Mouse (Mus musculus) Patski (cell line): ENCODE measurements around the gene Nxpe4. TPM values are rescaled to one million over a fixed set of nuclear protein-coding genes. Genes with fewer than 3 reads are reported as not detected.
"Not testable (repeated sequence)": the region's sequence is repeated elsewhere in the genome, so short reads cannot be mapped to it uniquely, and the experiment has no call there.

Source experiments
- ATAC-seq: fragments of 100-300 bp; one replicate; pipeline ENCODE4 v1.8.0; 2021
- CTCF ChIA-PET: fragments of 350-600 bp; sonication (Branson Sonifier 250); formaldehyde crosslinking; loops from one replicate; lab custom pipeline; 2022; ENCODE audit warnings: inconsistent platforms; lab: Charles Lee
- POLR2A ChIA-PET: fragments of 350-600 bp; sonication (Branson Sonifier 250); formaldehyde crosslinking; loops from one replicate; lab custom pipeline; 2022; ENCODE audit warnings: antibody characterized with exemption, inconsistent platforms; lab: Charles Lee
- DNase-seq: peaks from one replicate; pipeline ENCODE4 v3.0.0-alpha.2; 2011; ENCODE audit warnings: low read depth, low spot score
- H3K27me3 ChIP-seq: fragments of 371-371 bp; one replicate; pipeline ENCODE4 v1.5.1; 2021
- CTCF ChIP-seq: fragments of 100-300 bp; IDR thresholded peaks from one replicate; pipeline ENCODE4 v1.5.1; 2021
- in situ Hi-C: fragments of 300-500 bp; cut with MboI; formaldehyde crosslinking; loops from 3 replicates; pipeline ENCODE4 v1.11.1; 2018; ENCODE audit warnings: low pct_unique_long_range_greater_than_20kb, mixed read lengths
- polyA plus RNA-seq: library from polyadenylated mRNA; unstranded; gene quantifications from one replicate; pipeline ENCODE4 v1.2.3, GENCODE M21; 2021

Gene Nxpe4
- polyA plus RNA-seq, 1 experiment from 2014 or later: 3.5 TPM

GRCm38 (mm10) chr9:48407549-48408327 is 245.9 kb downstream of the Nxpe4 start:
- H3K27me3 ChIP-seq: no peaks in the 10 kb centered on the region
- ChIA-PET POLR2A (interaction anchor here (0.6 kb wide), 1 partner anchor 869 kb away, joined by 3 read pairs; no protein-coding TSS in a partner anchor), CTCF (no interaction called here)
- ATAC-seq (peak; percentile 95), DNase-seq (peak; percentile 43)
- in situ Hi-C loops: no loop called here
- no peak for TF ChIP-seq CTCF

DNA sequence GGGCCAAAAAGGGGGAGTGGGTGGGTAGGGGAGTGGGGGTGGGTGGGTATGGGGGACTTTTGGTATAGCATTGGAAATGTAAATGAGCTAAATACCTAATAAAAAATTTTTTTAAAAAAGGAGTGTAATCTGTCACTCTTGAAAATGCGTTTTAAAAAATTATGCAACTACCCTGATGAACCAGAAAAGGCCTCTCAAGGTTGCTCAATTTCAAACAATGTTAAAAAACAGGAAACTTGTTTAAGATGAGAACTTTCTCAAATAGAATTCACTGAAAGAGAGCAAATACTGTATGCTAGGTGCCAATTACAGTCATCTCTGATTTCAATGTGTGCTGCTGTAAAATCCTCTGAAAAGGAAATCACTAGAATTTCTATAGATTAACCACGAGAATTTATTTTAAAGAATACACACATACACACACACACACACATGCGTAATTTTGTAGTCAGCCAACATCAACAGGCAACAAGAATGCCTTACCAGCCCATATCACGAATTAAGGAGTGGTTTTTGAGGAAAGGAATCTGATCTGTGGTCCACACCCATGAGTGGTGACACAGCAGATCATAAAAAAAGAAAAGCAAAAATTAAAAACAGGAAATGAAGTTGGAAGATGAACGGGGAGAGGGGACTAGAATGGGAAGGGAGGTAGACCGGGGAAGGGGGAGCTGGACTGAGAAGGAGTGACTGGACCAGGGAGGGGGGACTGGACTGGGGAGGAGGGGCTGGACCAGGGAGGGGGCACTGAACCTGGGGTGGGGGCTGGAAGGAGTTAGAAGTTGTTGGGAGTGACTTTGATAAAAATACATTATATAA is 248.6 kb downstream of the Nxpe4 start:
- no peak for DNase-seq
- no peaks in the 10 kb centered on the region for H3K27me3 ChIP-seq
- TF ChIP-seq CTCF: no peak
- in situ Hi-C loops: no loop called here
- POLR2A ChIA-PET: no interaction called here
- ATAC-seq: no peak
- CTCF ChIA-PET: no interaction called here

DNA sequence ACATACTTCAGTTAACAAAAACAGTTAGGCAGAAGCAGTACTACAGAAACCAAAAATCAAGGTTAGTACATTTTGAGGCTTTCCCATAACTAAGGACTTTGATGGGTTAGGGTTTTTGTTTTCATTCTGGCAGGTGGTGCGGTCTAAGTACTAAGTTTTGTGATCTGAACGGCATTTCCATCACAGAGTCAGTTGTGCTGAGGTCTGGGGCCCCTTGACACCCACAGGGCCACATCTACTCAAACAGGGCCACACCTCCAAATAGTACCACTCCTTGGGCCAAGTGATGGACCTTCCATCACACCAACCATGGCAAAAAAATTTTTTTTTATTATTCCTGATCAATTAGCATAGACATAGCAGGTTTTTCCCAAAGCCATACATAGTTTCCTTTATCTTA is 251.8 kb downstream of the Nxpe4 start:
- DNase-seq: no peak
- in situ Hi-C loops: no loop called here
- ATAC-seq: no peak
- TF ChIP-seq CTCF: no peak
- H3K27me3 ChIP-seq: no peaks in the 10 kb centered on the region
- CTCF ChIA-PET: no interaction called here
- POLR2A ChIA-PET: no interaction called here

DNA sequence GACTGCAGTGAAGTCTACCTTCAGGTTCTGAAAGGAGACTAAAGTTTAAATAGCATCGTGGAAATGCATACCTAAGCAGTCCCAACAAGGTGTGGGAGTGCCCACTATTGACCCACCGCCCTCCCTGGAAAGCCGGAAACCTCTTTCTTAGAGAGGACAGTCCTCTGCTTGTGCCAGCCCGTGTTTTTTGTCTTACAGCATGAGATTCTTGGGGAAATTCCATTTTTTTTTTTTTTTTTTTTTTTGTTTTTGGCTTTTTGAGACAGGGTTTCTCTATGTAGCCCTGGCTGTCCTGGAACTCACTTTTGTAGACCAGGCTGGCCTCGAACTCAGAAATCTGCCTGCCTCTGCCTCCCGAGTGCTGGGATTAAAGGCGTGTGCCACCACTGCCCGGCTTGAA is 255.5 kb downstream of the Nxpe4 start:
- in situ Hi-C loops, CTCF ChIA-PET, DNase-seq, ATAC-seq, POLR2A ChIA-PET, H3K27me3 ChIP-seq: not testable (repeated sequence)

DNA sequence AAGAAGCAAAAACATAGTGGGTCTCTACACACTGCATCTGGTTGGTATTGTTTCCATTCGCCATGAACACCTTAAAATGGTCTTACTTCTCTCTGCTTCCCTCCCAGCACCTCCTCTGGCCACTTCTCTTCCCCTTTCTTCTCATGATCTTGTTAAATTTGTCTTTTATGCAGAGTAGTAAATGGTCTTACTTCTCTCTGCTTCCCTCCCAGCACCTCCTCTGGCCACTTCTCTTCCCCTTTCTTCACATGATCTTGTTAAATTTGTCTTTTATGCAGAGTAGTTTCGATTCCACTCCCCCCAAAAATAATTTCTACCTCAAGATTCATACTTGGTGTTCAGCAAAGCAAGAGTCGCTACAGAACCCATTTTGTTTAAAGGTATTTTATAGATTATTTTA is 256.2 kb downstream of the Nxpe4 start:
- POLR2A ChIA-PET: no interaction called here
- ATAC-seq (no peak), DNase-seq (no peak)
- in situ Hi-C loops: no loop called here
- no peak for TF ChIP-seq CTCF
- CTCF ChIA-PET: no interaction called here
- H3K27me3 ChIP-seq: peaks cover 4% of the 10 kb centered on the region

- no peak for ATAC-seq
- in situ Hi-C loops: no loop called here
- no peak for DNase-seq
- ChIA-PET CTCF (no interaction called here), POLR2A (no interaction called here)
- TF ChIP-seq CTCF: no peak
- H3K27me3 ChIP-seq: peaks cover 4% of the 10 kb centered on the region
These were observed 256.6 kb downstream of the Nxpe4 start for GRCm38 (mm10) chr9:48418397-48418796.

DNA sequence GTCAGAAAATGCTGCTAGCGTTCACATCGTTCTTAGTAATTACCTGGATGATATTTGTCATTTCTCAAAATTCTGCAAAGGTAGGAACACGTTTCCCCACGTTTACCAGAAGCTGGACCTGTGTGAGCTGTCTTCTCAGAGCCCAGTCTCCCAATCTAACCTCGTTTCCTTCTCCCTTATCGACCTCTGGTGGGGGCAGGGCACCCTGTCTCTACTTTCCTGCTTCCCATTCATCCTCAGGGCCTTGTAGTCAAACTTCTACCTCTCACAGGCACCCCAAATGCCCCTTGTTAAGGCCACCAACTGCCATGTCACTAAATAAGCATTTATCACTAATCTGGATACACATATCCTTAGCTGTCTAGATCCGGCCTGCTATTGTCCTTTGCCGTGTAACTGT is 257.0 kb downstream of the Nxpe4 start:
- CTCF ChIA-PET: no interaction called here
- ATAC-seq: no peak
- peaks cover 4% of the 10 kb centered on the region for H3K27me3 ChIP-seq
- TF ChIP-seq CTCF: no peak
- in situ Hi-C loops: no loop called here
- POLR2A ChIA-PET: no interaction called here
- DNase-seq: no peak

- ATAC-seq: no peak
- ChIA-PET CTCF (no interaction called here), POLR2A (no interaction called here)
- peaks cover 4% of the 10 kb centered on the region for H3K27me3 ChIP-seq
- DNase-seq: no peak
- in situ Hi-C loops: no loop called here
- TF ChIP-seq CTCF: no peak
These were observed 258.6 kb downstream of the Nxpe4 start for GRCm38 (mm10) chr9:48420437-48420836.

GRCm38 (mm10) chr9:48421029-48421428 is 259.2 kb downstream of the Nxpe4 start:
- in situ Hi-C loops: no loop called here
- POLR2A ChIA-PET: interaction anchor here (0.6 kb wide), 1 partner anchor 119 kb away, joined by 3 read pairs; no protein-coding TSS in a partner anchor
- DNase-seq (no peak), ATAC-seq (no peak)
- CTCF ChIA-PET: no interaction called here
- H3K27me3 ChIP-seq: peaks cover 4% of the 10 kb centered on the region
- no peak for TF ChIP-seq CTCF

GRCm38 (mm10) chr9:48421561-48421960 is 259.7 kb downstream of the Nxpe4 start:
- no peak for DNase-seq
- TF ChIP-seq CTCF: no peak
- no peak for ATAC-seq
- CTCF ChIA-PET: no interaction called here
- POLR2A ChIA-PET: interaction anchor here (0.6 kb wide), 1 partner anchor 120 kb away, joined by 3 read pairs; no protein-coding TSS in a partner anchor
- H3K27me3 ChIP-seq: peaks cover 4% of the 10 kb centered on the region
- in situ Hi-C loops: no loop called here

- DNase-seq (no peak), ATAC-seq (no peak)
- POLR2A ChIA-PET: no interaction called here
- in situ Hi-C loops: no loop called here
- CTCF ChIA-PET: no interaction called here
- TF ChIP-seq CTCF: no peak
- peaks cover 11% of the 10 kb centered on the region for H3K27me3 ChIP-seq
These were observed 260.6 kb downstream of the Nxpe4 start for GRCm38 (mm10) chr9:48422382-48422781.
